19 mouse cellular contexts compared by ENCODE assay signal in the genomic region with DNA sequence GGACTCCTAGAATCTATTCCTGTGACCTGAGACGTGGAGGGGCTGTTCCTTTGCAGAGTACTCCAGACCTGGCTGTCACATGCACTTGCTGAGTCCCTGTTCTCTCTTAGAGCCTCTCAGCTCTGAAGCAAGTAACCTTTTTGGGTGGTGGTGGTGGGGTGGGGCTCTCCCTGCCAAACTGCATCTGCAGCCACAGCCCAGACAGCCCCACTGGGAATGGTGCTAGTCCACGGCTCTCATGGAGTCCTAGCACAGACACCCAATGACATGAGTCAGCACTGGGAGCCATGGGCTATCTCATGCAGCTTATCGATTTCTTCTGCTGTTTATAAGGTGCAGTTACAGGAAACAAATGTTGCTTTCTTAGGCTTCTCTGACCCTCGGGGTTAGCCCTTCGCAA. TPM values are rescaled to one million over a fixed set of nuclear protein-coding genes. Genes with fewer than 3 reads are reported as not detected.
"Had no signal": no experiment of that assay in that cellular context is flagged by ENCODE, and none has a peak within 500 bp of the region (broad histone marks: within the 10 kb centered on the region; RNA-seq: fewer than 3 reads in every experiment).

No protein-coding gene starts in this region.

- H3K4me2 ChIP-seq: lung, embryonic 14.5 days; midbrain, embryonic 12.5 days; neural tube, embryonic 13.5 days; neural tube, embryonic 15.5 days had no signal

- H3K27ac ChIP-seq: midbrain, embryonic 10.5 days; midbrain, embryonic 12.5 days; neural tube, embryonic 13.5 days; neural tube, embryonic 15.5 days had no signal

- H3K27me3 ChIP-seq: midbrain, embryonic 12.5 days; neural tube, embryonic 13.5 days; neural tube, embryonic 15.5 days had no signal

- H3K9me3 ChIP-seq: midbrain, embryonic 10.5 days; midbrain, embryonic 12.5 days; neural tube, embryonic 13.5 days; neural tube, embryonic 15.5 days had no signal

- H3K9ac ChIP-seq: lung, embryonic 14.5 days; midbrain, embryonic 12.5 days; neural tube, embryonic 13.5 days; neural tube, embryonic 15.5 days had no signal

- H3K4me3 ChIP-seq: midbrain, embryonic 10.5 days; midbrain, embryonic 12.5 days; myocyte; neural tube, embryonic 13.5 days; neural tube, embryonic 15.5 days had no signal

- DNase-seq: lung, adult 18-20 months; lung, embryonic 14.5 days; lung, postnatal 10 days; lung, postnatal 4 days; midbrain, embryonic 14.5 days; retina, postnatal 1 day; right cerebral cortex, adult 18-20 months; right cerebral cortex, postnatal 25 days; right cerebral cortex, postnatal 4 days; spleen, adult 18-20 months; thymus, adult 18-20 months; thymus, postnatal 25 days; thymus, postnatal 4 days had no signal

- H3K4me1 ChIP-seq: midbrain, embryonic 10.5 days; midbrain, embryonic 12.5 days; neural tube, embryonic 13.5 days; neural tube, embryonic 15.5 days had no signal

- H3K36me3 ChIP-seq: midbrain, embryonic 10.5 days had no signal

RNA-seq across cellular contexts. Expression of gene T2, which starts 58.0 kb away (rescaled TPM):
- total RNA-seq: megakaryocyte-erythroid progenitor cell, adult 5-6 weeks had no signal
